Mouse (Mus musculus) lung, postnatal 14 days (tissue): ENCODE results near the gene Cux2.

Experiments used
- DNase-seq: peaks from one replicate; pipeline ENCODE4 v3.0.0; 2021

Gene Cux2

DNA sequence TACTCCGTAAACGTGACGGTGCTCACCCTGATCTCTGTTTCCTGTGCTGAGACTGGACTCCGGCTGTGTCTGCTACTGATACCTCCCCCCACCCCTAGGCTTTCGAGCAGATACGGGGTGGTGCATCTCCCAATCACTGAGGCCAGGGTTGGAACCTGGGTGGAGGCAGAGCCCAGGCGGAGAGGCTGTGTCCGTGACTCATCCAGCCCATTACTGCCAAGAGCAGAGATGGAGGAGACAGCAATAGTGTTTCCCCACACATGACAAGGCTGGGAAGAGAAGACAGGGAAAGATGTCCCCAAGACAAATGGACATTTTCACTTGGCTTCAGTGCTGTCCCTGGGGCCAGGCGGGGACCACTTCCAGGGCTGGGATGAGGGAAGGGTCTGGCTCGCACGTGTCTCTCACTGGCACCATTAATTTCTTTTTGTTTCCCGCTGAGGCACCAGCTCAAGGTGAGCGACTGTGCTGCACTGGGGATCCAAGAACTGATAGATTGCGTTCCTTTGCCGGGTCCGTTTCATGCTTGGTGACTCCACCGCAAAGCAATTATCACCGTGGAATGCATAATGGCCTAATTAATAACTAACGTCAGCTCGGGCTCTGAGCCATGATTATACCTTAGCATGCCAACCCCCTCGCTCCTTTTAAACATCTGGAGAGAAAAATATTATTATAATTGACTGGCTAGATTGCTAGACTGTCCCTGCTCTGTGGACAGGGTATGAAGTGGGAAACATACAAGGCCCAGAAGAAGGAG is 140.5 kb downstream of the Cux2 start:
- no peak for DNase-seq

DNA sequence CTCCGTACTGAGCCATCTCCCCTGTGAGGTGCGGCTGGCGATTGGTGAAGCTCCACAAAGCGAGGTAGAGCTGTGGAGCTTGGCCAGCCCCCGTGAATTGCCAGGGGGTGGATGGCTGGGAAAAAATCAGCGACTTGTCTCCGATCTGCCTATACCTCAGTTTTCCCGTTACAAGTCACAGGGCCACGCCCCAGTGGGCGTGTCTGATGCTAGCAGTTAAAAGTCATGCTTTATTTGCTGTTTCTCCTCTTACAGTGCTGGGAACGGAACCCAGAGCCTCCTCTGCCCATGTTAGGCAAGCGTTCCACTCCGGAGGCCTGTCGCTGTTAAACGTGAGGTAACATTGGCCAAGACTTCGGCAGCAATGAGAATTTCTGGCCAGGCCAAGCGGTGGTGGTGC is 144.2 kb downstream of the Cux2 start:
- DNase-seq = no peak

DNA sequence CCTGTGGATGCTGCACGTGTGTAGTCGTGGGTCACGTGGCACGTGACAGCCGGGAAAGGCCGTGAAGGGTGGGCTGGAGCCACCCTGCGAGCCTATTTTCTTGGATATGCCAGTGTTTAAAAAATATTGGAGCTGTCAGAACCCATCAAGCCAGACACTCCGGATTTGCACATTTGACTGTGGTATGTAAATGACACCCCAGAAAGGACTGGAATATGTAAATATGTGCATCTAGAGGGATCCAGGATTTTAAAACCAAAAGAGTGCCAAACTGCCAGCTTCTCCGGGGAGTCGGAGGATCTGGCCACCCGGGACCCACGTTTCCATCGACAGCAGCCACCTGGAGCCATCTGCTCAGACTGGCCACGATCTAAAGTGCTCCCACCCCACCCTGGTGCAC is 145.1 kb downstream of the Cux2 start:
- DNase-seq = no peak

DNA sequence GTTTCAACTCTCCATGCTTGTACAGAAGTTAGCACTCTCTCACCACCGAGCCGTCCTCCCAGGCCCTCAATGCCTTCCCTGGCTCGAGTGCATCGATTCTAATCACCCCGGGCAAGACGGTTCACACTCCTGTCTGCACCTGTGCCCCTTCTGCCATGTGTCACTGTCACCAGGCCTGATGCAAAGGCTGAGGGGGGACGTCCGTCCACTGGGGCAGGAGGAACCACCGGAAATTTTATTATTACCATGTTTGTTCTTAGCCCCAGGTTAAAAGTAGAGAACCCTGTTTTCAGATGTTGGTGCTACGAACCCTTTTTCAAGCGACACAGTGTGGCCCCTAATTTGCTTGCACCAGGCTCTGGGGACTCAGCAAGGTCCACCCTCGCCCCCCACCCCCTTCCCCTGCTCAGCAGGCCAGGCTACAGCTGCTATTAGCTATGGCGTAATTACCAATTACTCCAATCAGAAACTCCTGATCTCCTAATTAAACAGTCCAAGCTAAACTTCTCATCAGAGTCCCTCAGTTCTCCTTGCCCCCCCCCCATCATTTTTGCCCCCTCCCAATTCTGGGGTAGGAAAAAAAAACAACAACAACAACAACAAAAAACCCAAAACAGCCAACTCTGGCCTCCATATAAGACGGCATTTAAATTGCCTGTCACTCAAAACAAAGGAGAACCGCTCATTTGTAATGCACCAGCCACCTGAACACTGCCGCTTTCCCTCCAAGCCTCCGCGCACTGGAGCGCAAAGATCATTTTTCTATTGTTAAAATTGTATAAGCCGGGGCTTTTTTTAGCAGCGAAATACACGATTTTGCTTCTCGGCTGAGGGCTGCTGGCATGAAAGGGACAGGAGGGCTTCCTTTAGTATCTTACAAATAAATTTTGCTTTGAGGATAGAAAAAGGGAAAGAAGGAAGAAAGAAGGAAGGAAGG is 146.8 kb downstream of the Cux2 start:
- DNase-seq = no peak

DNA sequence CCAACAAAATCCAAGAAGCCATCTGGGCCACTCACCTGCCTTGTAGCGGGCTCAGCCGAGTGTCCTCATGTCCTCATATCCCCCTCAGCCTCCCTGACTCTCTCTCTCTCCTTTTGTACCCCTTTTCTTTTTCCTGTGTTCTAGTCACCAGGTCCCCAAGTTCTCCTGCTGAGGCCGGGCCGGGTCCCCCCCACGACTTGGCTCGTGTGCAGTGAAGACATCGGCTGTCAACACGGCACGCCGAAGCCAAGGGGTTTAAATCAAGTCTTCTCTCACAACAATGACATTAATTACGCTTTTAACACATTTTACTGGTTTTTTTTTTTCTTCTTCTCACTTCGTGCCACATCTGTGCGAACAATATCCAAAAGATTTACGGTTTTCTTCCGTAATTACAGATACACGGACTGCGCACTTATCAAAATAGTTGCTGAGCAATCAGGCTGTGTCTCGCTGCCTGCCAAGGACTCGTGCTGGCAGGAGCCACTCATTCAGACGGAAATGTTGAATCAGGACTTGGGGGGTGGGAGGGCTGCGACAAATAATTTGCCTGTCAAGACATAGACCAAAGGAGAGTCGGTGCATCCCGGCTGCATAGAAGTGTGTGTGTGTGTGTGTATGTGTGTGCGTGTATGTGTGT is 154.7 kb downstream of the Cux2 start:
- no peak for DNase-seq

DNA sequence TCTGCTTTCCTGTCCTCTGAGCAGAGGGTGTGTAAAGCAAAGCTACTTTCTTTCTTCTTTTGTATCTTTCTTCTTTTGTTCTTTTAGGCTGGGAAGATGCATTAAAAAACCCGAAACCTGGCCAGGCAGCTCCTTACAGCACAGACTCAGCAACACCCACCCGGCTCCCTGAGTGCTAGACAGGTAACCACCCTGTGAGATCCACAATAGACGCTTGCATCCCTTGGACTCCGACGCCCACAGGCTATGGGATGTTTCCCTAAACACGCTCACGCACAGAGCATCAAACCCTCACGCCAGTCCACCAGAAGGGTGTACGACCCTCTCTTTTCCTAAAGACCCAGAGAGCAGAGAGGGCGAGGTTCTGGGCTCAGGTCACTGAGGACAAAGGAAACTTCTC is 155.3 kb downstream of the Cux2 start:
- DNase-seq = no peak

DNA sequence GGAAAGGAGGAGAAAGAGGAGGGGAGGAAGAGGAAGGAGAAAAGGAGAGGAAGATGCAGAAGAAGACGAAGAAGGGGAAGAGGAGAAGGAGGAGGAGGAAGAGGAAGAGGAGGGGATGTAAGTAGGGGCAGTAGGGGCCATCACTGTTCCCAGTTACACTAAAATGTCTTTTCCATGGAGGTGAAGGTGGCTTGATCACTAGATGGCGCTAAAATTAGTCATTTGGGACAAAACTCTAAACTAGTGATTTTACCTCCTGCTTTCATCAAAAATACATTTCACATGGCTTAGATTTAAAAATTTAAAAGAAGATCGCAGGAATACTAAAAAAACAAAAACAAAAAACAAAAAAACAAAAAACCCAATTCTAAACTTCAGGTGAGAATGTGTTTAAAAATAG is 156.3 kb downstream of the Cux2 start:
- peak; percentile 9 for DNase-seq

DNA sequence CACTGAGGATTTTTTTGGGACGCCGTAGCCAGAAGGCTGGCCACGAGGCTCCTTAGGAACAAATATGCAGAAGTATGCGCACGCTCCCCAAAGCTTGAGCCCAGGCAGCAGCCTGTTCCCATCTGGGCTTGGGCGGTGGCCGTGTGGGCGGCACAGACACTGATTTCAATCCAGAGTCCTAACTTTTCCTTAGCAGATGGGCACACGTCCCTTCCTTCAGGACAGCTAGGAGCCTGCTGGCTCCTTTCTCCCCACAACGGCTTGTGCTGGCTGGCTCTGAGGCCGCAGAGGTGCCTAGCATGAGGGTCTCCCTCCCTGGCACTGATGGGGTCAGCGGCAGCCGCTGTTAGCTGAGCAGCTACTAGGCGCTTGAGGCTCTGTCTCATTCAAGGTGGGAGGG is 157.6 kb downstream of the Cux2 start:
- DNase-seq = no peak

DNA sequence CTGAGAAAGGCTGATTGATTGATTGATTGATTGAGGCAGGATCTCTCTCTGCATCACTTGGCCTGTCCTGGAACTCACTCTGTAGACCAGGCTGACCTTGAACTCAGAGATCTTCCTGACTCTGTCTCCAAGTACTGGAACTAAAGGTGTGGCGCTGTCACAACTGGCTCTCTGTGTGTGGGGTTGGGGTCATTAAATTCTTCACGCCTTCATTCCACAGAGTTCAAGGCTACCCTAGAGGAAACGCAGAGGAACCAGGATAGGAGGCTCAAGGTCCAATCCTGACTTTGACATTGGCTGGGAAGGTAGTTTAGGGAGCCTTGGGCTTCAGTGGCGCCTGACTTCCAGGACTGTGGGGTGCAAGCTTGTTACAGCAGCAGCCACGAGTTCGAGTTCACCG is 159.0 kb downstream of the Cux2 start:
- no peak for DNase-seq

DNA sequence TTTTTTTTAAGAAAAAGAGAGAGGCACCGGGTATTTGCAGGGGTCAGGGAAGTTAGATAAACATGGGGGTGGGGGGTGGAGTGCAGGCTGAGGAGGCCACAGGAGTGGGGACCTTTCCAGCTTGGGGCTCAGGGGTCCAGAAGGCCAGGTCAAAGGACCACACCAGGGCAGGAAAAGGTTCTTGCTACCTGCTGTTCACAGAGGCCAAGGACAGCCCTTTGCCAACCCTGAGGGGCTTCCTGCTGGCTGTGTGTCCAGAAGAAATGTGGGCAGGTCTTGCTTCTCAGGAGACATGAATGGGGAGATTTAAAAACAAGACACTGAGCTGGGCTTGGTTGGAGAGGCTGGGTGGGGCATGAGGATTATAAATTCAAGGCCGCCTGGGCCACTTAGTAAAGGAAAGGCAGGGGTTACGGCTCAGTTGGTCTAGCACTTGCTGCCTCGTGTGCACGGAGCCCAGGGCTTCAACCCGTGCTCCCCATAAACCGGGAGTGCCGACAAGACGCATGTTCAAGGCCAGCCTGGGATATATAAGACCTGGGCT is 160.0 kb downstream of the Cux2 start:
- DNase-seq = no peak

DNA sequence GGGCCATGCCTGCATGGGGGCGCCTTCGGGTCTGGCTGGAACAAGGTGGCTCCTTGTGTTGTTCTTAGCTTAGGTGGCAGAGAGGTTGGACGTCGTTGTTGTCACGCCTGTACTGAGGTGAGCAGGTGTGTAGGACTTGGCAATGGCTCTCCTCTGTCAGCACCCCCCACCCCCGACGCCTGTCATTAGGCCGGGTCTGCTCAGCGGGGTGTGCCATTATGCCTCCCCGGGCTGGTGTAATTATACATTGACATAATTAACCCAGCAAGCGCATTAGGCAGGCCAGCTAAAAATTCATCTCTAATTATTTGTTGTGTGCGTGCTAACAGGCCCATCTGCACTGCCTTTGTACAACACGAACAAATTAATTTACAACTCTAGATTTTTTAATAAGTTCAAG is 160.5 kb downstream of the Cux2 start:
- DNase-seq = no peak

DNA sequence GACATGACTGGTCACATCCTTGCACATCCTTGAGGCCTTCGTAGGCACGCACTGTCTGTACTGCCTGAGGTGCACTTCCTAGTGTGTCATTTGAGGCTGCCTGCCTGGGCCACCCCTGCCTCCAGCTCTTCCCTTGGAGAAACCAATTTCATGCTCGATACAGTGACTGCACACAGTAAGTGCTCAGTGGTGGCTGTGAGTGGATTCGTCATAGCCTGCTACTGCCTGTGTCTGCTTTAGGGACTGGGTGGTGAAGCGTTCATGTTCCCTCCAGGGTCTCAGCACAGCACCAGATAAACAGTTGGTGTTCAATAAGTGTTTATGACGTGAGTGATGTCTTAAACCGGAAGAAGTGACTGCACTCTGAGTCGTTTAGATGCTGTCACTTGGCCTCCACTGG is 166.5 kb downstream of the Cux2 start:
- DNase-seq = no peak

DNA sequence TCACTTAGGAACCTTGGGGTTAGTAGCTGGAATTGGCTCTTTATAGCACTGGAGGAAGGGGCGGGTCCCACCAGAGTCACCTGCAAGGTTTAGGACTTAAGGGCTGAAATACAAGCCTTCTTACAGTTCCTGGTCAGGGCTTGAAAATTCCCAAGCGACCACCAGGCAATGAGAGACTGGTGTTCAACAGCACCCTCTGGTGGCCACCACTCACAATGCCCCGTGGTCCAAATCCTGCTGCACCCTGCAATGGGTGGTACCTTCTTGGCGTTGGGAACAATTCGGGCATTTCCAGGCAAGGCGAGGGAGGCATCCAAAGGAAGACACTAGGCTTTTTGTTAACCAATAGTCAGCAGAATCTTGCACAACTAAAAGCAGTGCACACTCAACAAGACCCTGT is 170.7 kb downstream of the Cux2 start:
- DNase-seq = peak; percentile 54

DNA sequence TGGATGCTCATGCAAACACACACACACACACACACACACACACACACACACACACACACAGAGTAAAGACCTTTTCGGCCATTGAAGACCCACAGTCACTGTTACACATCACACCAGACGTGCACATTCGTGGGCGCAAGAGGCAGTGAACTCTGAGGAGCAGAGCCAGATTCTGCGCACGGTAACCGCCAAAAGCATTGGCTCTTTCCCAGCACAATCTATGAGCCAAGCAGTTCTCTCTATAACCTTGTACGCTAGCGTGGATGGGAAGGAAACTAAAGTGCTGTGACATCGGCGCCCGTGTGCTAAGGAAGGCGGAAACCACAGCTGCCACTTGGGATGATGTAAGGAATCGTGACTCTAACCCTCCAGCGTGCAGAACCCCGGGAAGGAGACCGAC is 171.2 kb downstream of the Cux2 start:
- no peak for DNase-seq

DNA sequence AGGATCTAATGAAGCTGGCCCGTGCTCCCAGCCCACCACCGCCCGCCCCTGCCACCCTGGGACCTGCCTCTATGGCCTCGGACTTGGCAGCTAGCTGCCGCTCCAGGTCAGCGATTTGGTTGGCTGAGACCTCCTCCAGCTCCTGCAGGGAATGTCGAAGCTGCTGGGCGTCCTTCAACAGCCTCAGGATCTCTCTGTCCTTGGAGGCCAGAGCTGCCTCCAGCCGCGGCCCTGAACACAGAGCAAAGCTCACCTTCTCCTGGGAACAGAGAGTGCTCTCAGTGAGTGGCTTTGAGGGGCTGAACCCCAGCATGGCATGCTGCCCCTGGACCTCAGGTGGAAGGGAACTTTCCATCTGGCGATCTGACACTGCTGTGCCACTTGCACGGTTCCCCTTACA is 173.0 kb downstream of the Cux2 start:
- DNase-seq = no peak

DNA sequence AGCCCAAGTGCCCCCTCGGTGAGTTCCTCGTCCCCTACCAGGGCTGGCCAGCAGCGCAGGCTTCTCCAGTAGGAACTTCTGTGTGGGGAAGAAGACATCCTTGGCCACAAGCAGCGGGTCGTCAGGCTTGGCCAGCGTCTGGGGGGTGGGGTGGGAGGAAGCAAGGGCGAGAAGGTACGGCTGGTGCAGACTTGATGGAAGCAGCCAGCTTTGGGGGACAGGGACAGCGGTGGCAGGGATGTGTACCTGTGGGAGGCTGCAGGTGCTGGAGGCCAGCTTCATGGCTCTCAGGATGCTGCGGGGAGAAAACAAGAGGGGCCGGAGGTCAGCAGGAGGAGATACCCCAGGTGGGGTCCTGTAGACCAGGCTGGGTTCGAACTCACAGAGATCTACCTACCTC is 174.9 kb downstream of the Cux2 start:
- DNase-seq = no peak

DNA sequence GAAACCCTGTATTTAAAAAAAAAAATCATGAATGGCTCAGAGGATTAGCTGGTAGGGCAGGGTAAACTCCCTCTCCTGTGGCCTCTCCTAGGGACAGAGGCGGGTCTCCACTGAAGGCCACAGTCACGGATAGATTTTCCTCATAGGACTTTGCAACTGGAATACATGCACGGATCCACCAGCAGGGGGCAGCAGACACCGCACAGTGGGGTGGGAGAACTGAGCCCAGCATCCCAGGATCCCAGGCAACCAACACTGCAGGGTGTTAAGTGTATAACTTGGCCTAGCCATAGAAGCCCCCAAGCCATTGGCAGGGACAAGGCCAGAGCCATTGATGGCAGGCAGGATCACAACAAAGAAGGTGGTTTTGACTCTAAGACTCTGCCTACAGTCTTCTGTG is 177.7 kb downstream of the Cux2 start:
- peak; percentile 90 for DNase-seq

DNA sequence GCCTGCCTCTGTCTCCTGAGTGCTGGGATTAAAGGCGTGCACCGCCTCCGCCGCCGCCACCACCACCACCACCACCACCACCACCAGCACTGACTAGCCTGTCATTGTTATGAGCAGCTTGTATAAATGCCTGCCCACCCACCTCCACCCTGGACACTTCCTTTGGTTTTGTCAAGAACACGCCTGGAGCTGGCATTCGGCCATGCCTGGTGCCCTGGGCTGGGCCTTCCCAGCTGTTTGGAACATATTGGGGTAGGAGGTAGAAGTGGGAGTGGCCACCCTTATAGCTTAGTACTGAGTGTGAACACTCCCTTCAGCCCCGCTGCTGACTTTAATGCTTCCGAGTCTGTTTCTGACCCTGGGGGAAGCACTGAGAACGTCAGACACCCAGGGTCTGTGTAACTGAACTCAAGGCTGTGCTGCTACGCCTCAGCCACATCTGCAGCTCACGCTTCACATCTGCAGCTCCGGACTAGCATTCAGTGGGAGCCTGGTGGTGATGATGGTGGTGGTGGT is 178.3 kb downstream of the Cux2 start:
- peak; percentile 62 for DNase-seq

DNA sequence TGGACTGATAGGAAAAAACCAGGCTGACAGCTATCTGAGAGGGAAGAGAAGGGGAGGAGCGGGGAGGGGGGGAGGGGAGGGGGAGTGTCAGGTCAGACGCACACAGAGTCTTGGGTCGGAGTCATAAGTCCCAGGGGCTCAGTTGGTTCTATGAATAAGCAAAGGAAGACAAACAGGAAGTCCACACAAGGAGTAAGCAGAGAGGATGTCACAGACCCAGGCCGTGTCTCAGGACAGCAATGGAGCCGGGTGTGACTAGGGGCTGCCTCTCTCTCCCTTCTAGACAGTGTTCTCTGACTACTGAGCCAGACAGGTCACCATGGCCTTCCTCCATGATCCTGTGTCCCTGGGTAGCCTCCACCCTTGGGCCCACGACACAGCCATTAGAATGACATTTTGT is 179.1 kb downstream of the Cux2 start:
- no peak for DNase-seq

DNA sequence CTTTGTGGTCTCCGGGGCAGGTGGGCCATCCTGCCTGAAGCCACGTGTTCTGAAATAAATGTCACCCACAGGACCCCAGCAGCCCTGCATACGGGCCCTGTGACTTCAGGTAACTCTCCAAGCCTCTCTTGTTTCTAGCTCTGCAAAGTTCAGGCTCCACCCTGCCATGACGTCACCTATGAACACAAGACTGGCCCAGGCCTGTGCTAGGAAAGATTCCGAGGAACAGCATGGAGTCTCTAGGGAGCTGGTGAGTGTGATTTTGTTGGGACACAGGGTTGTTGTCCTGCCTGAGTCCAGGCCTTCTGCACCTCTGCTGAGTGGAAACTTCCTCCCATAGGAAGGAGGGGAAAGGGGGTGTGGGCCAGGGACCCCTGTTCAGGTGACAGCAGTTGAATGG is 181.9 kb downstream of the Cux2 start:
- DNase-seq = no peak

DNA sequence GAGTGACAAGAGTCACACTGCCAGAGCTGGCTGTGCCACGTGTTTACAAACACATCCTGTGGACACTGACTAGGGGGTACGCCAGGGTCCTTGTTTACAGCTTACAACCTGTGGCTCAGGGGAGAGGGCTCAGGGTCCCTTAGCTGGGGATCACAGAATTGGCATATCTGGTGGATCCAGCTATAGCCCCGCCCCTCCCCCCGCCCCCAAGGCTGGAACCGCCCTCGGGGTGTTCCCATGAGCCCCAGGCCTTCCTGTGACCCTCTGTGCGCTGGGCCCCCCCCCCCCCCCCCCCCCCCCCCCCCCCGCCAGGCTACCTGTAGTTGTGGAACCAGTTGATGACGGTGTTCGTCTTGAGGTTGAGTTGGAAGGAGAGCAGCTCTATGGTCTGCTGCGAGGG is 185.6 kb downstream of the Cux2 start:
- DNase-seq = no peak

DNA sequence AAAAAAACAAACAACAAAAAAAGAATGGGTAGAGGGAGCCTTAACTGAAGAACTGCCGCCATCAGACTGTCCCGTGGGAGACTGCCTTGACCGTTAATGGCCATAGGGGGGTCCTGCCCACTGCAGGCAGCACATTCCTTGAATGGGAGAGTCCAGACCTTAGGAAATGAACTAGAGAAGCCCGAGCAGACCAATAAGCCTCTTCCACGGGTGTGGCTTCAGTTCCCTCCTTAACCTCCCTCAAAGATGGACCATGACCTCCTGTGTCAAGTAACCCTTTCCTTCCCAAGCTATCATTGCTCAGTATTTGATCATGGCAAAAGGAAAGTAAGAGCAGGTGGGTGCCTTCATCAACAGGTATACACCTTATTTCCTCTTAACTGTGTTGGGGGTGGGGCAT is 187.9 kb downstream of the Cux2 start:
- no peak for DNase-seq

DNA sequence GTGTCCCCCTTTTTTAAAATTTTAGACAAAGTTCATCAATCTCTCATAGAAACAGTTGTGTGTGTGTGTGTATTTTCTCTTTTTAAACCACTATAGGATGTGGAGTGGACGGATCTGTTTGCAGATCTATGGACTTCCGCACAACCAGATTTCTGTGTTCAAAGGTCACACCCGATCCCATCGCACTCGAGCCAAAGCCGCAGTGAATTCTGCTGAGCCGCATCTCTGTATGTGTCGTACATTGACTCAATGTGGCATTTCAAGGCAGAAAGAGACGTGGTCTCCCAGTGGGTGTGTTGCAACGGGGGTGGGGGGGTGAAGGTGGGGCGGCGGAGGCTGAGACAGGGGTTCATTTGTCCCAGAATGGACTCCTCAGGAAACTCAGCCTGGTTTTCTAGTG is 191.5 kb downstream of the Cux2 start:
- no peak for DNase-seq
